Comparison of ENCODE assay signal across 11 mouse cellular contexts in genomic region chr6:126772326-126772725, GRCm38 (mm10). TPM values are rescaled to one million over a fixed set of nuclear protein-coding genes. Genes with fewer than 3 reads are reported as not detected.
DNase-seq lines count a peak whose midpoint lies in the region; ATAC-seq and TF ChIP-seq lines count a peak whose summit lies in the region.
"Had no signal": no experiment of that assay in that cellular context is flagged by ENCODE, and none has a peak within 500 bp of the region (broad histone marks: within the 10 kb centered on the region; RNA-seq: fewer than 3 reads in every experiment).

No protein-coding gene starts in this region.

- DNase-seq in cerebellum, adult 9-10 months = no peak
- DNase-seq in kidney, adult 2 months = peak; percentile 94
- DNase-seq in cerebellum, postnatal 36 days = peak; percentile 26 to 44
- peak; percentile 73 for DNase-seq in left cerebral cortex, postnatal 4 days
- DNase-seq in urinary bladder, adult 2 months (ENCODE audit: low spot score) = no peak
- no peak for DNase-seq in adrenal gland, postnatal 4 days (ENCODE audit: low spot score in 2 of 2)
- DNase-seq: liver, embryonic 13.5 days had no signal

- H3K9me3 ChIP-seq in kidney, embryonic 15.5 days (replicated peaks) = no peaks in the 10 kb centered on the region
- H3K9me3 ChIP-seq: liver, embryonic 13.5 days; midbrain, embryonic 12.5 days had no signal

- TF ChIP-seq CTCF in kidney, adult 2 months (conservative IDR thresholded peaks at IDR 0.05; ENCODE audit: insufficient read depth, insufficient read length, low read depth, low read length) = no peak

- no peak overlapping the region for H3K27ac ChIP-seq in kidney, adult 2 months (ENCODE audit: insufficient read depth, low read depth, low read length)
- no peak overlapping the region for H3K27ac ChIP-seq in kidney, embryonic 15.5 days
- H3K27ac ChIP-seq: liver, embryonic 13.5 days; midbrain, embryonic 12.5 days had no signal

- peak; percentile 42; the same call in 1 of the 2 replicates for ATAC-seq in cerebellum, adult (ENCODE audit: insufficient number of reproducible peaks, low FRiP score, low TSS enrichment)
- ATAC-seq in kidney, embryonic 15.5 days (replicated peaks; ENCODE audit: low FRiP score) = no peak
- ATAC-seq: Patski had no signal

- H3K4me2 ChIP-seq in kidney, embryonic 15.5 days = no peak overlapping the region
- H3K4me2 ChIP-seq: liver, embryonic 13.5 days; midbrain, embryonic 12.5 days had no signal

- TF ChIP-seq POLR2A in kidney, adult 2 months (IDR thresholded peaks at IDR 0.05; ENCODE audit: low read depth, low read length) = no peak

- WGBS in kidney, adult 2 months = 41% methylated on average over 4 of the region's 4 CpGs
- WGBS in kidney, embryonic 15.5 days = 71% methylated on average over 4 of the region's 4 CpGs

- H3K4me3 ChIP-seq in kidney, adult 2 months (ENCODE audit: insufficient read depth, low read depth, low read length) = no peak overlapping the region
- no peak overlapping the region for H3K4me3 ChIP-seq in kidney, embryonic 15.5 days (replicated peaks)
- H3K4me3 ChIP-seq: liver, embryonic 13.5 days; midbrain, embryonic 12.5 days had no signal

- H3K9ac ChIP-seq in kidney, embryonic 15.5 days = no peak overlapping the region
- H3K9ac ChIP-seq: liver, embryonic 13.5 days; midbrain, embryonic 12.5 days had no signal

- no peaks in the 10 kb centered on the region for H3K4me1 ChIP-seq in kidney, adult 2 months (ENCODE audit: control insufficient read depth, insufficient read depth, low read length)
- H3K4me1 ChIP-seq in kidney, embryonic 15.5 days = 0 out of 2 replicates have a peak, but pooled peaks cover 8% of the 10 kb centered on the region
- H3K4me1 ChIP-seq: liver, embryonic 13.5 days had no signal

- no peaks in the 10 kb centered on the region for H3K27me3 ChIP-seq in kidney, adult 2 months (replicated peaks; ENCODE audit: control insufficient read depth, insufficient read depth, low read length)
- H3K27me3 ChIP-seq in kidney, embryonic 15.5 days = no peaks in the 10 kb centered on the region
- H3K27me3 ChIP-seq: liver, embryonic 13.5 days had no signal

- intact Hi-C loops in left cerebral cortex, postnatal 4 days (cut with DNase I) = no loop called here

- no peaks in the 10 kb centered on the region for H3K36me3 ChIP-seq in kidney, adult 2 months (ENCODE audit: control insufficient read depth, insufficient read depth, low read length)
- H3K36me3 ChIP-seq in kidney, embryonic 15.5 days = no peaks in the 10 kb centered on the region
- H3K36me3 ChIP-seq: liver, embryonic 13.5 days; midbrain, embryonic 12.5 days had no signal

RNA-seq across cellular contexts. Expression of gene Kcna6, which starts 31.9 kb away (rescaled TPM):
- 0.46 and 0.59 TPM in 2 replicates for polyA plus RNA-seq in kidney, adult 2 months (2012; rRNA removed)
- polyA plus RNA-seq in kidney, embryonic 15.5 days (2015; fragmentation: Nextera tagmentation; extraction: Ambion mirVana) = 2.3 and 3.2 TPM in 2 replicates
- total RNA-seq in left cerebral cortex, postnatal 4 days (2021) = 10 to 100 TPM; 59.1 to 60.9 TPM
- polyA plus RNA-seq in urinary bladder, adult 2 months (2012; rRNA removed) = 4.2 and 4.8 TPM in 2 replicates
- 1 to 10 TPM; 7.3 to 7.6 TPM for total RNA-seq in adrenal gland, postnatal 4 days (2021)

Comparison
In these comparisons a context has a peak if more than half of its experiments do, and no peak if none do; other contexts are left out.
1. DNase-seq: peak in kidney, adult 2 months (single experiment), cerebellum, postnatal 36 days (2 of 2) and left cerebral cortex, postnatal 4 days (single experiment); none in cerebellum, adult 9-10 months (single experiment), urinary bladder, adult 2 months (single experiment) and adrenal gland, postnatal 4 days (0 of 2).